Mouse (Mus musculus): ENCODE data around the gene F2.

GRCm38 (mm10) chr2:91602389-91602788 is 33.8 kb downstream of the F2 start:
- no peak for TF ChIP-seq CTCF (IDR thresholded peaks at IDR 0.05; ENCODE audit: borderline replicate concordance, insufficient read depth, low read length)
- TF ChIP-seq POLR2A (IDR thresholded peaks at IDR 0.05; ENCODE audit: low read depth, low read length), result no peak
